Mouse (Mus musculus) ES-Bruce4 (cell line): Measurements from ENCODE around the gene Inpp5k. TPM values are rescaled to one million over a fixed set of nuclear protein-coding genes. Genes with fewer than 3 reads are reported as not detected.

Experiments used
- H3K27ac ChIP-seq: 2 replicates; pipeline ENCODE4 v1.5.1; 2012; ENCODE audit warnings: low read length, inconsistent platforms; ENCODE audit not compliant: insufficient read depth
- H3K27me3 ChIP-seq: 2 replicates; pipeline ENCODE4 v1.6.1; 2012; ENCODE audit warnings: mild to moderate bottlenecking, low read length, inconsistent platforms; ENCODE audit not compliant: control insufficient read depth, poor library complexity, insufficient read depth, severe bottlenecking
- H3K36me3 ChIP-seq: 2 replicates; pipeline ENCODE4 v1.6.1; 2012; ENCODE audit warnings: inconsistent platforms, mild to moderate bottlenecking, low read length, moderate library complexity; ENCODE audit not compliant: control insufficient read depth, poor library complexity, insufficient read depth, severe bottlenecking
- H3K4me1 ChIP-seq: one replicate; pipeline ENCODE4 v1.8.1; 2011; ENCODE audit warnings: low read length; ENCODE audit not compliant: control insufficient read depth, insufficient read depth
- H3K4me3 ChIP-seq: 2 replicates; pipeline ENCODE4 v1.5.1; 2011; ENCODE audit warnings: low read depth, mild to moderate bottlenecking, low read length
- H3K9ac ChIP-seq: 2 replicates; pipeline ENCODE4 v1.6.1; 2012; ENCODE audit warnings: low read depth, mild to moderate bottlenecking, inconsistent platforms; ENCODE audit not compliant: poor library complexity, severe bottlenecking
- H3K9me3 ChIP-seq: replicated peaks from 2 replicates; pipeline ENCODE4 v1.6.1; 2012; ENCODE audit warnings: mild to moderate bottlenecking, low read length, inconsistent platforms; ENCODE audit not compliant: control insufficient read depth, poor library complexity, insufficient read depth, severe bottlenecking
- CTCF ChIP-seq: IDR thresholded peaks from one replicate; pipeline ENCODE4 v1.8.1; 2011; ENCODE audit warnings: low read depth, low read length
- EP300 ChIP-seq: IDR thresholded peaks from 2 replicates; pipeline ENCODE4 v1.6.1; 2011; ENCODE audit warnings: low read depth, low read length; ENCODE audit not compliant: insufficient read depth
- POLR2A ChIP-seq: IDR thresholded peaks from one replicate; pipeline ENCODE4 v1.8.1; 2011; ENCODE audit warnings: low read length; ENCODE audit not compliant: insufficient read depth
- polyA plus RNA-seq: library from polyadenylated mRNA; stranded (reverse); fragments of >200 nt; gene quantifications from 2 replicates; pipeline ENCODE4 v1.2.4, GENCODE M21; 2011; ENCODE audit warnings: low read depth; ENCODE audit not compliant: missing spikeins, insufficient read depth, insufficient read length

Gene Inpp5k
- polyA plus RNA-seq, result 20.5 and 22.6 TPM in 2 replicates

- Histone ChIP-seq H3K9ac (peak within 1 kb of the TSS; percentile 85), H3K27ac (0 out of 2 replicates have a peak within 1 kb of the TSS, but pooled peaks have one; percentile 39), H3K4me3 (peak within 1 kb of the TSS; percentile 94), H3K9me3 (no peaks in the 10 kb centered on the region), H3K4me1 (peaks cover under 1% of the 10 kb centered on the region), H3K36me3 (peaks cover 5% of the 10 kb centered on the region), H3K27me3 (no peaks in the 10 kb centered on the region)
- no peak for TF ChIP-seq EP300
- peak; percentile 85 for TF ChIP-seq POLR2A
- TF ChIP-seq CTCF, result no peak
Measured at GRCm38 (mm10) chr11:75630645-75631229, at the start of gene Inpp5k. Gene Inpp5k, plus strand, starts transcription at chr11:75630988.

GRCm38 (mm10) chr11:75581495-75582149 lies 49.2 kb upstream of the Inpp5k start:
- Histone ChIP-seq H3K9ac (no peak overlapping the region), H3K4me1 (no peaks in the 10 kb centered on the region), H3K27me3 (no peaks in the 10 kb centered on the region), H3K27ac (no peak overlapping the region), H3K9me3 (no peaks in the 10 kb centered on the region), H3K4me3 (no peak overlapping the region), H3K36me3 (no peaks in the 10 kb centered on the region)
- TF ChIP-seq CTCF (no peak), POLR2A (no peak), EP300 (no peak)

- no peak overlapping the region for H3K4me3 ChIP-seq
Measured at GRCm38 (mm10) chr11:75583521-75583920, 47.3 kb upstream of the Inpp5k start.

GRCm38 (mm10) chr11:75585061-75585460 lies 45.7 kb upstream of the Inpp5k start:
- no peaks in the 10 kb centered on the region for H3K4me1 ChIP-seq
- H3K9ac ChIP-seq, result no peak overlapping the region
- TF ChIP-seq CTCF (no peak), EP300 (no peak), POLR2A (no peak)
- no peak overlapping the region for H3K27ac ChIP-seq
- H3K9me3 ChIP-seq, result no peaks in the 10 kb centered on the region
- no peak overlapping the region for H3K4me3 ChIP-seq
- no peaks in the 10 kb centered on the region for H3K27me3 ChIP-seq
- H3K36me3 ChIP-seq, result no peaks in the 10 kb centered on the region

More at GRCm38 (mm10) chr11:75583521-75583920, 47.3 kb upstream of the Inpp5k start:
- TF ChIP-seq CTCF, result no peak
- TF ChIP-seq EP300, result no peak
- TF ChIP-seq POLR2A, result no peak
- no peaks in the 10 kb centered on the region for H3K9me3 ChIP-seq
- no peaks in the 10 kb centered on the region for H3K4me1 ChIP-seq
- no peak overlapping the region for H3K9ac ChIP-seq
- H3K36me3 ChIP-seq, result no peaks in the 10 kb centered on the region
- no peak overlapping the region for H3K27ac ChIP-seq
- no peaks in the 10 kb centered on the region for H3K27me3 ChIP-seq

GRCm38 (mm10) chr11:75585978-75586377 lies 44.8 kb upstream of the Inpp5k start:
- H3K4me3 ChIP-seq, result no peak overlapping the region
- no peak overlapping the region for H3K9ac ChIP-seq
- no peak overlapping the region for H3K27ac ChIP-seq
- H3K4me1 ChIP-seq, result no peaks in the 10 kb centered on the region
- H3K27me3 ChIP-seq, result no peaks in the 10 kb centered on the region
- no peaks in the 10 kb centered on the region for H3K36me3 ChIP-seq
- H3K9me3 ChIP-seq, result no peaks in the 10 kb centered on the region
- no peak for TF ChIP-seq CTCF
- no peak for TF ChIP-seq EP300
- no peak for TF ChIP-seq POLR2A

- H3K4me1 ChIP-seq, result no peaks in the 10 kb centered on the region
- H3K27me3 ChIP-seq, result no peaks in the 10 kb centered on the region
- no peak overlapping the region for H3K27ac ChIP-seq
- H3K36me3 ChIP-seq, result no peaks in the 10 kb centered on the region
- no peaks in the 10 kb centered on the region for H3K9me3 ChIP-seq
- no peak overlapping the region for H3K9ac ChIP-seq
- no peak for TF ChIP-seq EP300
- TF ChIP-seq POLR2A, result no peak
- no peak for TF ChIP-seq CTCF
- no peak overlapping the region for H3K4me3 ChIP-seq
Measured at GRCm38 (mm10) chr11:75586963-75587362, 43.8 kb upstream of the Inpp5k start.
